Mouse (Mus musculus): ENCODE measurements at regions not wholly inside any gene's neighbourhood (a gene's known extent, or its start where the extent isn't known, plus 50 kb on each side); places are given as distances from the start of the nearest gene placed in this dataset.

- Histone ChIP-seq H3K27ac (ENCODE audit: insufficient read depth, low read length) (no peak overlapping the region), H3K4me1 (ENCODE audit: control insufficient read depth, insufficient read depth, low read length) (no peaks in the 10 kb centered on the region), H3K4me3 (ENCODE audit: insufficient read depth, low read length) (no peak overlapping the region)
- TF ChIP-seq CTCF (IDR thresholded peaks at IDR 0.05; ENCODE audit: extremely low read depth, insufficient read depth, low read length): no peak
- TF ChIP-seq POLR2A (IDR thresholded peaks at IDR 0.05; ENCODE audit: extremely low read depth, insufficient read depth, low read length): no peak
Measured at GRCm38 (mm10) chr15:67415840-67416239, 915.1 kb upstream of the Lrrc6 start.

GRCm38 (mm10) chr15:67414371-67414930, 913.7 kb upstream of the Lrrc6 start:
- no peaks in the 10 kb centered on the region for H3K4me1 ChIP-seq (ENCODE audit: control insufficient read depth, insufficient read depth, low read length)
- TF ChIP-seq CTCF (IDR thresholded peaks at IDR 0.05; ENCODE audit: extremely low read depth, insufficient read depth, low read length) (no peak), POLR2A (IDR thresholded peaks at IDR 0.05; ENCODE audit: extremely low read depth, insufficient read depth, low read length) (no peak)
- no peak overlapping the region for H3K27ac ChIP-seq (ENCODE audit: insufficient read depth, low read length)
- no peak overlapping the region for H3K4me3 ChIP-seq (ENCODE audit: insufficient read depth, low read length)

GRCm38 (mm10) chr15:67413581-67413980, 912.9 kb upstream of the Lrrc6 start:
- TF ChIP-seq CTCF (IDR thresholded peaks at IDR 0.05; ENCODE audit: extremely low read depth, insufficient read depth, low read length) (no peak), POLR2A (IDR thresholded peaks at IDR 0.05; ENCODE audit: extremely low read depth, insufficient read depth, low read length) (no peak)
- no peaks in the 10 kb centered on the region for H3K4me1 ChIP-seq (ENCODE audit: control insufficient read depth, insufficient read depth, low read length)
- no peak overlapping the region for H3K27ac ChIP-seq (ENCODE audit: insufficient read depth, low read length)
- no peak overlapping the region for H3K4me3 ChIP-seq (ENCODE audit: insufficient read depth, low read length)

GRCm38 (mm10) chr15:67412394-67412793, 911.7 kb upstream of the Lrrc6 start:
- Histone ChIP-seq H3K4me3 (ENCODE audit: insufficient read depth, low read length) (no peak overlapping the region), H3K27ac (ENCODE audit: insufficient read depth, low read length) (no peak overlapping the region), H3K4me1 (ENCODE audit: control insufficient read depth, insufficient read depth, low read length) (no peaks in the 10 kb centered on the region)
- no peak for TF ChIP-seq POLR2A (IDR thresholded peaks at IDR 0.05; ENCODE audit: extremely low read depth, insufficient read depth, low read length)

- no peak overlapping the region for H3K27ac ChIP-seq (ENCODE audit: insufficient read depth, low read length)
- no peaks in the 10 kb centered on the region for H3K4me1 ChIP-seq (ENCODE audit: control insufficient read depth, insufficient read depth, low read length)
- TF ChIP-seq CTCF (IDR thresholded peaks at IDR 0.05; ENCODE audit: extremely low read depth, insufficient read depth, low read length): no peak
- no peak for TF ChIP-seq POLR2A (IDR thresholded peaks at IDR 0.05; ENCODE audit: extremely low read depth, insufficient read depth, low read length)
- H3K4me3 ChIP-seq (ENCODE audit: insufficient read depth, low read length): no peak overlapping the region
Measured at GRCm38 (mm10) chr15:67411657-67412056, 910.9 kb upstream of the Lrrc6 start.

GRCm38 (mm10) chr15:67410012-67410411, 909.3 kb upstream of the Lrrc6 start:
- TF ChIP-seq CTCF (IDR thresholded peaks at IDR 0.05; ENCODE audit: extremely low read depth, insufficient read depth, low read length) (no peak), POLR2A (IDR thresholded peaks at IDR 0.05; ENCODE audit: extremely low read depth, insufficient read depth, low read length) (no peak)
- Histone ChIP-seq H3K4me1 (ENCODE audit: control insufficient read depth, insufficient read depth, low read length) (no peaks in the 10 kb centered on the region), H3K27ac (ENCODE audit: insufficient read depth, low read length) (no peak overlapping the region), H3K4me3 (ENCODE audit: insufficient read depth, low read length) (no peak overlapping the region)

GRCm38 (mm10) chr15:67408871-67409559, 908.3 kb upstream of the Lrrc6 start:
- no peak for TF ChIP-seq CTCF (IDR thresholded peaks at IDR 0.05; ENCODE audit: extremely low read depth, insufficient read depth, low read length)
- Histone ChIP-seq H3K4me1 (ENCODE audit: control insufficient read depth, insufficient read depth, low read length) (no peaks in the 10 kb centered on the region), H3K4me3 (ENCODE audit: insufficient read depth, low read length) (no peak overlapping the region), H3K27ac (ENCODE audit: insufficient read depth, low read length) (no peak overlapping the region)

GRCm38 (mm10) chr15:67407244-67407643, 906.5 kb upstream of the Lrrc6 start:
- TF ChIP-seq POLR2A (IDR thresholded peaks at IDR 0.05; ENCODE audit: extremely low read depth, insufficient read depth, low read length) (no peak), CTCF (IDR thresholded peaks at IDR 0.05; ENCODE audit: extremely low read depth, insufficient read depth, low read length) (no peak)
- Histone ChIP-seq H3K4me3 (ENCODE audit: insufficient read depth, low read length) (no peak overlapping the region), H3K27ac (ENCODE audit: insufficient read depth, low read length) (no peak overlapping the region), H3K4me1 (ENCODE audit: control insufficient read depth, insufficient read depth, low read length) (no peaks in the 10 kb centered on the region)

GRCm38 (mm10) chr15:67405523-67405922, 904.8 kb upstream of the Lrrc6 start:
- no peak for TF ChIP-seq CTCF (IDR thresholded peaks at IDR 0.05; ENCODE audit: extremely low read depth, insufficient read depth, low read length)
- no peak for TF ChIP-seq POLR2A (IDR thresholded peaks at IDR 0.05; ENCODE audit: extremely low read depth, insufficient read depth, low read length)
- Histone ChIP-seq H3K27ac (ENCODE audit: insufficient read depth, low read length) (no peak overlapping the region), H3K4me1 (ENCODE audit: control insufficient read depth, insufficient read depth, low read length) (no peaks in the 10 kb centered on the region), H3K4me3 (ENCODE audit: insufficient read depth, low read length) (no peak overlapping the region)

GRCm38 (mm10) chr15:67405011-67405410, 904.3 kb upstream of the Lrrc6 start:
- H3K4me1 ChIP-seq (ENCODE audit: control insufficient read depth, insufficient read depth, low read length): no peaks in the 10 kb centered on the region
- H3K4me3 ChIP-seq (ENCODE audit: insufficient read depth, low read length): no peak overlapping the region
- H3K27ac ChIP-seq (ENCODE audit: insufficient read depth, low read length): no peak overlapping the region
- TF ChIP-seq CTCF (IDR thresholded peaks at IDR 0.05; ENCODE audit: extremely low read depth, insufficient read depth, low read length) (no peak), POLR2A (IDR thresholded peaks at IDR 0.05; ENCODE audit: extremely low read depth, insufficient read depth, low read length) (no peak)
